Mouse (Mus musculus) CH12.LX (cell line): Measurements from ENCODE around the gene Ankfy1. TPM values are rescaled to one million over a fixed set of nuclear protein-coding genes. Genes with fewer than 3 reads are reported as not detected.

ENCODE experiments used
- DNase-seq: peaks from one replicate; pipeline ENCODE4 v3.0.0-alpha.2; 2013; ENCODE audit errors: extremely low read depth
- H3K27ac ChIP-seq: 2 replicates; pipeline ENCODE4 v1.5.1; 2012; ENCODE audit warnings: low read depth, mild to moderate bottlenecking, control low read depth, moderate library complexity; ENCODE audit not compliant: insufficient read depth
- H3K27me3 ChIP-seq: replicated peaks from 2 replicates; pipeline ENCODE3; 2012; ENCODE audit warnings: inconsistent platforms
- H3K36me3 ChIP-seq, 2 experiments: replicated peaks in 1 of 2; 2 replicates each; pipeline versions ENCODE3 to v1.6.1; 2012; ENCODE audit warnings: inconsistent platforms in 1 of 2, low read length in 1 of 2, mild to moderate bottlenecking in 1 of 2, mixed read lengths in 1 of 2, moderate library complexity in 1 of 2; ENCODE audit not compliant: control insufficient read depth in 1 of 2, insufficient read depth in 1 of 2
- H3K4me1 ChIP-seq, 2 experiments: 2 replicates each; pipeline ENCODE4 v1.6.1; 2012; ENCODE audit warnings: inconsistent platforms in 1 of 2, moderate library complexity in 1 of 2; ENCODE audit not compliant: insufficient read depth in 2 of 2, control insufficient read depth in 1 of 2
- H3K4me2 ChIP-seq: 2 replicates; pipeline ENCODE4 v1.6.1; 2012; ENCODE audit warnings: low read depth, mild to moderate bottlenecking, control low read depth; ENCODE audit not compliant: poor library complexity, insufficient read depth, severe bottlenecking
- H3K4me3 ChIP-seq, 3 experiments: fragments of 150-350 bp in 1 of 3; sonication (generic) in 1 of 3; replicated peaks in 1 of 3; 2 replicates each; pipeline versions ENCODE3 to v1.5.1; 2011 to 2012; ENCODE audit warnings: low read depth in 2 of 3, low read length in 2 of 3, mild to moderate bottlenecking in 2 of 3, moderate library complexity in 2 of 3, control low read depth in 1 of 3, improper control_type of control experiment in 1 of 3, inconsistent platforms in 1 of 3, mixed read lengths in 1 of 3; ENCODE audit not compliant: poor library complexity in 1 of 3
- H3K79me2 ChIP-seq: replicated peaks from 2 replicates; pipeline ENCODE4 v1.6.1; 2012; ENCODE audit warnings: mild to moderate bottlenecking, moderate library complexity; ENCODE audit not compliant: control insufficient read depth, poor library complexity, insufficient read depth, severe bottlenecking; ENCODE audit errors: extremely low read depth
- H3K9ac ChIP-seq: 2 replicates; pipeline ENCODE4 v1.6.1; 2012; ENCODE audit warnings: low read depth, mild to moderate bottlenecking, control low read depth, moderate library complexity; ENCODE audit not compliant: insufficient read depth
- H3K9me3 ChIP-seq: replicated peaks from 2 replicates; pipeline ENCODE3; 2012; ENCODE audit warnings: low read length, inconsistent platforms, mixed read lengths
- CHD1 ChIP-seq: IDR thresholded peaks from 2 replicates; pipeline ENCODE4 v1.6.1; 2012; ENCODE audit warnings: low read depth, low read length, improper control_type of control experiment, inconsistent platforms
- CHD2 ChIP-seq: IDR thresholded peaks from 2 replicates; pipeline ENCODE4 v1.6.1; 2011; ENCODE audit warnings: low read length, improper control_type of control experiment
- ELF1 ChIP-seq: IDR thresholded peaks from 2 replicates; pipeline ENCODE4 v1.6.1; 2014; ENCODE audit warnings: low read depth, mild to moderate bottlenecking, inconsistent platforms, low read length, improper control_type of control experiment
- HCFC1 ChIP-seq: IDR thresholded peaks from 2 replicates; pipeline ENCODE4 v1.6.1; 2012; ENCODE audit warnings: low read depth, mild to moderate bottlenecking, inconsistent platforms, low read length, improper control_type of control experiment
- IRF4 ChIP-seq: IDR thresholded peaks from 2 replicates; pipeline ENCODE4 v1.6.1; 2014; ENCODE audit warnings: low read depth, mild to moderate bottlenecking, inconsistent platforms, low read length, improper control_type of control experiment
- JUND ChIP-seq: conservative IDR thresholded peaks from 2 replicates; pipeline ENCODE4 v1.6.1; 2011; ENCODE audit warnings: low read depth, low read length, improper control_type of control experiment
- MAX ChIP-seq: IDR thresholded peaks from 2 replicates; pipeline ENCODE4 v1.6.1; 2011; ENCODE audit warnings: low read length, improper control_type of control experiment
- MXI1 ChIP-seq: IDR thresholded peaks from 2 replicates; pipeline ENCODE4 v1.6.1; 2011; ENCODE audit warnings: mild to moderate bottlenecking, low read depth, low read length, improper control_type of control experiment
- MYC ChIP-seq: IDR thresholded peaks from 2 replicates; pipeline ENCODE4 v1.6.1; 2011; ENCODE audit warnings: low read depth, mild to moderate bottlenecking, improper control_type of control experiment, low read length
- NELFE ChIP-seq: IDR thresholded peaks from 2 replicates; pipeline ENCODE4 v1.6.1; 2011; ENCODE audit warnings: low read depth, low read length, improper control_type of control experiment
- POLR2A ChIP-seq: IDR thresholded peaks from 2 replicates; pipeline ENCODE4 v1.6.1; 2011; ENCODE audit warnings: low read depth, mild to moderate bottlenecking, improper control_type of control experiment, low read length
- POLR2AphosphoS2 ChIP-seq: IDR thresholded peaks from 2 replicates; pipeline ENCODE4 v1.6.1; 2011; ENCODE audit warnings: low read depth, low read length, improper control_type of control experiment
- SIN3A ChIP-seq: IDR thresholded peaks from 2 replicates; pipeline ENCODE4 v1.6.1; 2012; ENCODE audit warnings: low read length, improper control_type of control experiment, inconsistent platforms
- SMC3 ChIP-seq: IDR thresholded peaks from 2 replicates; pipeline ENCODE4 v1.6.1; 2011; ENCODE audit warnings: low read depth, low read length, improper control_type of control experiment
- TBP ChIP-seq: conservative IDR thresholded peaks from 2 replicates; pipeline ENCODE4 v1.6.1; 2011; ENCODE audit warnings: low read depth, low read length, improper control_type of control experiment
- TCF12 ChIP-seq: IDR thresholded peaks from 2 replicates; pipeline ENCODE4 v1.6.1; 2014; ENCODE audit warnings: low read depth, mild to moderate bottlenecking, inconsistent platforms, low read length, improper control_type of control experiment
- UBTF ChIP-seq: IDR thresholded peaks from 2 replicates; pipeline ENCODE4 v1.6.1; 2012; ENCODE audit warnings: low read depth, mild to moderate bottlenecking, inconsistent platforms, low read length, improper control_type of control experiment, moderate library complexity
- USF1 ChIP-seq: IDR thresholded peaks from 2 replicates; pipeline ENCODE4 v1.6.1; 2014; ENCODE audit warnings: low read depth, mild to moderate bottlenecking, inconsistent platforms, low read length, improper control_type of control experiment
- ZC3H11A ChIP-seq: IDR thresholded peaks from 2 replicates; pipeline ENCODE4 v1.6.1; 2012; ENCODE audit warnings: low read depth, mild to moderate bottlenecking, inconsistent platforms, low read length, improper control_type of control experiment
- ZKSCAN1 ChIP-seq: IDR thresholded peaks from 2 replicates; pipeline ENCODE4 v1.6.1; 2012; ENCODE audit warnings: low read depth, inconsistent platforms, low read length, improper control_type of control experiment, borderline replicate concordance
- ZMIZ1 ChIP-seq: IDR thresholded peaks from 2 replicates; pipeline ENCODE4 v1.6.1; 2012; ENCODE audit warnings: low read depth, mild to moderate bottlenecking, inconsistent platforms, low read length, improper control_type of control experiment
- ZNF384 ChIP-seq: IDR thresholded peaks from 2 replicates; pipeline ENCODE4 v1.6.1; 2012; ENCODE audit warnings: low read depth, low read length, improper control_type of control experiment, inconsistent platforms
- dilution Hi-C: fragments of 300-500 bp; cut with MboI; formaldehyde crosslinking; loops from 2 replicates; pipeline ENCODE4 v1.14.3; 2020; ENCODE audit warnings: low sequenced_read_pairs; ENCODE audit not compliant: extremely low pct_unique_long_range_greater_than_20kb, extremely low pct_ligation_motif_present
- in situ Hi-C: fragments of 300-500 bp; cut with MboI; formaldehyde crosslinking; loops from 3 replicates; pipeline ENCODE4 v1.14.3; 2019; ENCODE audit warnings: low sequenced_read_pairs, low pct_ligation_motif_present, low pct_unique_long_range_greater_than_20kb, mixed read lengths
- polyA plus RNA-seq: library from polyadenylated mRNA; unstranded; fragments of >175 nt; gene quantifications from 2 replicates; pipeline ENCODE4 v1.2.1, GENCODE M21; 2012; ENCODE audit warnings: low read depth; ENCODE audit not compliant: insufficient read length
- total RNA-seq, 2 experiments: library from RNA; depleted of rRNA; stranded (reverse); fragments of 300-350 nt in 1 of 2; fragments of >200 nt in 1 of 2; gene quantifications; 2 replicates each; pipeline ENCODE4 v1.2.3; 2012 to 2014

Ankfy1 gene
- total RNA-seq (2012; rRNA removed), result 30.4 and 31.5 TPM in 2 replicates
- 29.9 and 31.4 TPM in 2 replicates for total RNA-seq (2014; rRNA removed)
- polyA plus RNA-seq, result 32.0 and 37.0 TPM in 2 replicates

DNA sequence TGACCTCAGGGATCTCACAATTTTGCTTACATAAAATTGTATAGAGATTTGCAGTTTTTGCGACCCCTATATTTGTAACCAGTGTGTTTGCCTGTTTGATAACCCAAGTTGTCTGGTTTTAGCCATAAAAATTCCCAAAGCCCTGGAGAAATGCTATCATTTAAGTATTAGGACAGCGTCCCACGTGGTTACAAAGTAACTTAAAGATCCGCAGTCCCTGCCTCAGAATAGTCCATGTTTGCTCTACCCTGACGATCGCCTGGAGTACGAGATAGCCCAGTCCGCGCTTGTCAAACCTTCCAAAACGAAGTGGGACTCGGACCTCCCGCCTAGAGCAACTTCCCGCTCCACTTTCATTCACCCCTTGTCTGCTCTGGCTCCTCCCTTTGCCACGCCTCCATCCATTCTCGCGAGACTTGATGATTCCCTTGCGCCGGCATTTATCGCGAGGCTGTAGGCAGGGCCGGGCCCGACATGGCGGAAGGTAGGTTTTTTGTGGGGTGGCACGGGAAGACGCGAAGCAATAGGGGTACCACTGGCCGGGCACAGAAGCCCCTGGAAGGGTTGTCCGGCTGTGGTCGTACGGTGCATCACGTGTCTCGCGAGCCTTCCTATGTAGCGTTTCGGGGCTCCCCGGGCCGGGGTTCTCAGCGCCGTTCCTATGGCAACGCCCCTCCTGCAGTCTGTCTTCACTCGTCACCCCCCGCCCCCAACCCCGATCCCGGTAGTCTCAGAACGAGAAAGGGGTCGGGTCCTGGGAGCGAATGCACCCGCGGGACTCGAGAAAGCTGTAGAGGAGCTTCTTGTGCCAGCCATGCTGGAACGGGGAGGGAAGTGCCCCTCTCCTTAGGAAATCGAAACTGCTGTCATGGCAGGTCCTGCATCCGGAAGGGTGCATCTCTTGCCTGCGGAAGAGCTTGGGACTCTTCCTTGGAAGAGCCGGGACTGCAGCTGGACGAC, at the start of gene Ankfy1:
TSS of gene Ankfy1 (plus strand) at position 456 of the 960 bp plus-strand sequence.
- H3K4me3 ChIP-seq, result peak within 1 kb of the TSS; percentile 72 to 86 (median 76)
- peak; percentile 97 for TF ChIP-seq POLR2AphosphoS2
- no peak for TF ChIP-seq JUND
- TF ChIP-seq POLR2A, result peak; percentile 99
- no peak for TF ChIP-seq ZNF384
- TF ChIP-seq MYC, result peak; percentile 86
- peak; percentile 94 for TF ChIP-seq MXI1
- TF ChIP-seq SIN3A, result peak; percentile 86
- peak; percentile 99 for TF ChIP-seq CHD2
- TF ChIP-seq MAX, result peak; percentile 88
- peak; percentile 93 for TF ChIP-seq TCF12
- TF ChIP-seq ZKSCAN1, result no peak
- TF ChIP-seq IRF4, result peak; percentile 81
- TF ChIP-seq HCFC1, result peak; percentile 79
- no peak for TF ChIP-seq ZC3H11A
- peak; percentile 96 for TF ChIP-seq ZMIZ1
- peak; percentile 88 for TF ChIP-seq TBP
- TF ChIP-seq ELF1, result peak; percentile 24; the same call in 1 of the 2 replicates
- TF ChIP-seq NELFE, result peak; percentile 98
- peak; percentile 99 for DNase-seq
- peak within 1 kb of the TSS; percentile 27; the same call in 1 of the 2 replicates for H3K27ac ChIP-seq
- in situ Hi-C loops, result no loop called here
- no peaks in the 10 kb centered on the region for H3K9me3 ChIP-seq
- H3K36me3 ChIP-seq, result peaks cover 6 to 40% of the 10 kb centered on the region in 2 experiments
- peaks cover 47% of the 10 kb centered on the region for H3K79me2 ChIP-seq
- dilution Hi-C loops, result no loop called here
- peak within 1 kb of the TSS; percentile 83 for H3K9ac ChIP-seq
- H3K4me2 ChIP-seq, result peak within 1 kb of the TSS; percentile 98
- no peaks in the 10 kb centered on the region for H3K27me3 ChIP-seq
- peaks cover 20 to 50% of the 10 kb centered on the region in 2 experiments for H3K4me1 ChIP-seq

- Histone ChIP-seq H3K9me3 (no peaks in the 10 kb centered on the region), H3K4me2 (no peak overlapping the region), H3K9ac (no peak overlapping the region), H3K27me3 (no peaks in the 10 kb centered on the region), H3K79me2 (peaks cover 45% of the 10 kb centered on the region), H3K4me1 (peaks cover 0 to 26% of the 10 kb centered on the region in 2 experiments; a peak in 3 of 4 replicates), H3K4me3 (no peak overlapping the region), H3K27ac (no peak overlapping the region), H3K36me3 (peaks cover 0 to 15% of the 10 kb centered on the region in 2 experiments)
- dilution Hi-C loops (no loop called here), in situ Hi-C loops (no loop called here)
- TF ChIP-seq USF1 (no peak), SMC3 (no peak), ELF1 (no peak), HCFC1 (no peak), POLR2A (no peak), TCF12 (no peak), CHD1 (no peak), UBTF (no peak), POLR2AphosphoS2 (no peak)
- no peak for DNase-seq
These were observed 47.1 kb upstream of the Ankfy1 start for GRCm38 (mm10) chr11:72642730-72643129.
